8 mouse cellular contexts compared by ENCODE assay signal in genomic region chr4:7455130-7455529, GRCm38 (mm10).
A peak's percentile ranks its signal among the peaks of the same experiment; 100 is the strongest.
DNase-seq lines count a peak whose midpoint lies in the region; ATAC-seq and TF ChIP-seq lines count a peak whose summit lies in the region.

No protein-coding gene starts in this region.

- WGBS in heart, embryonic 12.5 days, result 14% methylated on average over 9 of the region's 9 CpGs
- 11% methylated on average over 9 of the region's 9 CpGs for WGBS in limb, embryonic 12.5 days
- 14% methylated on average over 9 of the region's 9 CpGs for WGBS in neural tube, embryonic 11.5 days

- no peaks in the 10 kb centered on the region for H3K36me3 ChIP-seq in heart, embryonic 12.5 days
- no peaks in the 10 kb centered on the region for H3K36me3 ChIP-seq in CH12.LX (replicated peaks in 1 of 2; ENCODE audit: control insufficient read depth in 1 of 2, insufficient read depth in 1 of 2, low read length in 1 of 2)
- H3K36me3 ChIP-seq in limb, embryonic 12.5 days, result no peaks in the 10 kb centered on the region
- H3K36me3 ChIP-seq in neural tube, embryonic 11.5 days (ENCODE audit: control insufficient read depth, insufficient read depth, low read length), result no peaks in the 10 kb centered on the region

- ATAC-seq in heart, embryonic 12.5 days (ENCODE audit: insufficient number of reproducible peaks, low FRiP score), result no peak
- no peak for ATAC-seq in limb, embryonic 12.5 days (ENCODE audit: insufficient number of reproducible peaks, insufficient read depth, low FRiP score, low TSS enrichment, low read depth)
- ATAC-seq in neural tube, embryonic 11.5 days (ENCODE audit: insufficient read depth, low FRiP score, low TSS enrichment), result no peak

- TF ChIP-seq RAD21 in CH12.LX (IDR thresholded peaks at IDR 0.05; ENCODE audit: low read depth, low read length), result no peak

- no peak for TF ChIP-seq POLR2A in CH12.LX (IDR thresholded peaks at IDR 0.05; ENCODE audit: low read depth, low read length)

- no peak overlapping the region for H3K27ac ChIP-seq in heart, embryonic 12.5 days (ENCODE audit: poor library complexity, severe bottlenecking)
- no peak overlapping the region for H3K27ac ChIP-seq in CH12.LX (ENCODE audit: insufficient read depth, low read depth)
- no peak overlapping the region for H3K27ac ChIP-seq in limb, embryonic 12.5 days
- H3K27ac ChIP-seq in neural tube, embryonic 11.5 days (ENCODE audit: low read depth, low read length), result no peak overlapping the region

- in situ Hi-C loops in CH12.LX (cut with MboI; ENCODE audit: low pct_ligation_motif_present, low pct_unique_long_range_greater_than_20kb, low sequenced_read_pairs), result no loop called here

- dilution Hi-C loops in CH12.LX (cut with MboI; ENCODE audit: extremely low pct_ligation_motif_present, extremely low pct_unique_long_range_greater_than_20kb, low sequenced_read_pairs), result no loop called here

- H3K27me3 ChIP-seq in heart, embryonic 12.5 days (replicated peaks), result no peaks in the 10 kb centered on the region
- no peaks in the 10 kb centered on the region for H3K27me3 ChIP-seq in CH12.LX (replicated peaks)
- H3K27me3 ChIP-seq in limb, embryonic 12.5 days, result no peaks in the 10 kb centered on the region
- H3K27me3 ChIP-seq in neural tube, embryonic 11.5 days (ENCODE audit: control insufficient read depth, insufficient read depth, low read length), result no peaks in the 10 kb centered on the region

- no peaks in the 10 kb centered on the region for H3K9me3 ChIP-seq in heart, embryonic 12.5 days (replicated peaks)
- H3K9me3 ChIP-seq in CH12.LX (replicated peaks; ENCODE audit: low read length), result no peaks in the 10 kb centered on the region
- no peaks in the 10 kb centered on the region for H3K9me3 ChIP-seq in limb, embryonic 12.5 days
- no peaks in the 10 kb centered on the region for H3K9me3 ChIP-seq in neural tube, embryonic 11.5 days (ENCODE audit: control insufficient read depth, low read length)

- peak overlapping the region; percentile 18; the same call in 1 of the 2 replicates for H3K4me3 ChIP-seq in heart, embryonic 12.5 days
- no peak overlapping the region for H3K4me3 ChIP-seq in CH12.LX (replicated peaks in 1 of 3; ENCODE audit: low read depth in 2 of 3, low read length in 2 of 3, poor library complexity in 1 of 3)
- H3K4me3 ChIP-seq in limb, embryonic 12.5 days (replicated peaks), result no peak overlapping the region
- no peak overlapping the region for H3K4me3 ChIP-seq in neural tube, embryonic 11.5 days (ENCODE audit: low read depth, low read length)

- no peak for TF ChIP-seq EP300 in CH12.LX (IDR thresholded peaks at IDR 0.05; ENCODE audit: low read length)

- no peak overlapping the region for H3K9ac ChIP-seq in heart, embryonic 12.5 days
- no peak overlapping the region for H3K9ac ChIP-seq in CH12.LX (ENCODE audit: insufficient read depth, low read depth)
- no peak overlapping the region for H3K9ac ChIP-seq in limb, embryonic 12.5 days (replicated peaks)
- H3K9ac ChIP-seq in neural tube, embryonic 11.5 days (ENCODE audit: low read length), result no peak overlapping the region

- H3K4me1 ChIP-seq in heart, embryonic 12.5 days (replicated peaks), result peaks cover 2% of the 10 kb centered on the region; the same call in 1 of the 2 replicates
- no peaks in the 10 kb centered on the region for H3K4me1 ChIP-seq in CH12.LX (ENCODE audit: control insufficient read depth in 1 of 2, insufficient read depth in 2 of 2)
- no peaks in the 10 kb centered on the region for H3K4me1 ChIP-seq in limb, embryonic 12.5 days (replicated peaks)
- 0 out of 2 replicates have a peak, but pooled peaks cover 3% of the 10 kb centered on the region for H3K4me1 ChIP-seq in neural tube, embryonic 11.5 days (ENCODE audit: control insufficient read depth, insufficient read depth, low read length)

- no peaks in the 10 kb centered on the region for H3K79me2 ChIP-seq in CH12.LX (replicated peaks; ENCODE audit: control insufficient read depth, extremely low read depth, insufficient read depth, poor library complexity, severe bottlenecking)

- TF ChIP-seq CTCF in CH12.LX (conservative IDR thresholded peaks at IDR 0.05 in 1 of 2, IDR thresholded peaks at IDR 0.05 in 1 of 2; ENCODE audit: low read depth in 2 of 2, low read length in 2 of 2), result no peak

- DNase-seq in heart, postnatal 4 days, result no peak
- DNase-seq in CH12.LX (ENCODE audit: extremely low read depth), result peak; percentile 2
- peak; percentile 11 for DNase-seq in neural tube, embryonic 11.5 days (ENCODE audit: low spot score)
- DNase-seq in layer of hippocampus, adult 18-20 months (ENCODE audit: low spot score in 2 of 2), result no peak
- no peak for DNase-seq in ovary, adult 18-20 months (ENCODE audit: low spot score)
- DNase-seq in layer of hippocampus, postnatal 14 days (ENCODE audit: low spot score in 2 of 2), result no peak

- H3K4me2 ChIP-seq in heart, embryonic 12.5 days, result peak overlapping the region; percentile 54
- no peak overlapping the region for H3K4me2 ChIP-seq in CH12.LX (ENCODE audit: insufficient read depth, low read depth, poor library complexity, severe bottlenecking)
- 0 out of 2 replicates have a peak overlapping the region, but pooled peaks have one; percentile 19 for H3K4me2 ChIP-seq in limb, embryonic 12.5 days
- no peak overlapping the region for H3K4me2 ChIP-seq in neural tube, embryonic 11.5 days (ENCODE audit: low read depth)

TF ChIP-seq in CH12.LX, 34 proteins besides CTCF, POLR2A, EP300 and RAD21:
- peak; percentile 88 for TF ChIP-seq ZNF384 (IDR thresholded peaks at IDR 0.05; ENCODE audit: low read depth, low read length)
- no peak for TF ChIP-seq TCF12 (IDR thresholded peaks at IDR 0.05; ENCODE audit: low read depth, low read length)
- TF ChIP-seq SMC3 (IDR thresholded peaks at IDR 0.05; ENCODE audit: low read depth, low read length), result no peak

Comparison
In these comparisons a context has a peak if more than half of its experiments do, and no peak if none do; other contexts are left out.
1. H3K4me2 ChIP-seq: peak in heart, embryonic 12.5 days (single experiment) and limb, embryonic 12.5 days (single experiment); none in CH12.LX (single experiment) and neural tube, embryonic 11.5 days (single experiment).
2. DNase-seq: peak in CH12.LX (single experiment) and neural tube, embryonic 11.5 days (single experiment); none in heart, postnatal 4 days (single experiment), layer of hippocampus, adult 18-20 months (0 of 2), ovary, adult 18-20 months (single experiment) and layer of hippocampus, postnatal 14 days (0 of 2).